Mouse (Mus musculus) bone marrow, adult 2 months (tissue): Measurements from ENCODE around the gene Tmco4. TPM values are rescaled to one million over a fixed set of nuclear protein-coding genes. Genes with fewer than 3 reads are reported as not detected.
A peak's percentile ranks its signal among the peaks of the same experiment; 100 is the strongest.

Experiments
- H3K27ac ChIP-seq: fragments of 200-500 bp; 2 replicates; pipeline ENCODE4 v1.5.1; 2012; ENCODE audit warnings: low read depth, mild to moderate bottlenecking, control low read depth, inconsistent platforms, low read length; ENCODE audit not compliant: control insufficient read depth, poor library complexity, insufficient read depth
- H3K4me1 ChIP-seq: fragments of 200-500 bp; 2 replicates; pipeline ENCODE4 v1.6.1; 2011; ENCODE audit warnings: low read length; ENCODE audit not compliant: control insufficient read depth, insufficient read depth
- H3K4me3 ChIP-seq: fragments of 200-500 bp; replicated peaks from 2 replicates; pipeline ENCODE3; 2011; ENCODE audit warnings: mild to moderate bottlenecking, low read depth, low read length, control low read depth; ENCODE audit not compliant: control insufficient read depth
- CTCF ChIP-seq: fragments of 200-500 bp; IDR thresholded peaks from 2 replicates; pipeline ENCODE4 v1.5.1; 2011; ENCODE audit warnings: low read length, control low read depth; ENCODE audit not compliant: control insufficient read depth, insufficient read depth
- POLR2A ChIP-seq: fragments of 200-500 bp; IDR thresholded peaks from 2 replicates; pipeline ENCODE4 v1.6.1; 2011; ENCODE audit warnings: low read depth, mild to moderate bottlenecking, control low read depth, low read length, borderline replicate concordance; ENCODE audit not compliant: control insufficient read depth
- WGBS: fragments of 180-500 bp; shearing (Covaris S2); methylation state at CpG from one replicate; pipeline ENCODE4 v1.1.7; 2018; 5-methylcytosine and 5-hydroxymethylcytosine counted together
- polyA plus RNA-seq: library from polyadenylated mRNA; stranded (reverse); fragments of >200 nt; gene quantifications from 2 replicates; pipeline ENCODE4 v1.2.4, GENCODE M21; 2011; ENCODE audit warnings: low replicate concordance; ENCODE audit not compliant: missing spikeins, insufficient read depth, insufficient read length

Tmco4 gene
- polyA plus RNA-seq, 1 experiment = 2.7 TPM

DNA sequence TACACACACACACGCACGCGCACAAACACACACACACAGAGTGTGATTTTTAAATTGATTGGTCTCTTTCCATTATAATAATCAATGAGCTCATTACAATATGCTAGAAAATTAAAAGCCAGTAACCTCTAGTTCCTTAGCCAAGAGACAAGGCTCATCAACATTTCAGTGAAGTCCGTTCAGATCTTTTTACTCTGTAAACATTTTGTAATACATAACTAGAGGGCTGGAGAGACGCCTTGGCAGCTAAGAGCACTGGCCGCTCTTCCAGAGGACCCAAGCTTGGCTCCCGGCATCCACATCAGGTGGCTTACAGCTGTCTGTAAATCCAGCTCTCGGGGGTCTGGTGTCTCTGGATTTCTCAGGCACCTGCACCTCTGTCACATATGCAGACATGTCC is 7.3 kb downstream of the Tmco4 start:
- Histone ChIP-seq H3K27ac (no peak overlapping the region), H3K4me3 (no peak overlapping the region), H3K4me1 (no peaks in the 10 kb centered on the region)
- WGBS = 91% methylated on average over 8 of the region's 8 CpGs
- no peak for TF ChIP-seq POLR2A
- TF ChIP-seq CTCF = no peak

DNA sequence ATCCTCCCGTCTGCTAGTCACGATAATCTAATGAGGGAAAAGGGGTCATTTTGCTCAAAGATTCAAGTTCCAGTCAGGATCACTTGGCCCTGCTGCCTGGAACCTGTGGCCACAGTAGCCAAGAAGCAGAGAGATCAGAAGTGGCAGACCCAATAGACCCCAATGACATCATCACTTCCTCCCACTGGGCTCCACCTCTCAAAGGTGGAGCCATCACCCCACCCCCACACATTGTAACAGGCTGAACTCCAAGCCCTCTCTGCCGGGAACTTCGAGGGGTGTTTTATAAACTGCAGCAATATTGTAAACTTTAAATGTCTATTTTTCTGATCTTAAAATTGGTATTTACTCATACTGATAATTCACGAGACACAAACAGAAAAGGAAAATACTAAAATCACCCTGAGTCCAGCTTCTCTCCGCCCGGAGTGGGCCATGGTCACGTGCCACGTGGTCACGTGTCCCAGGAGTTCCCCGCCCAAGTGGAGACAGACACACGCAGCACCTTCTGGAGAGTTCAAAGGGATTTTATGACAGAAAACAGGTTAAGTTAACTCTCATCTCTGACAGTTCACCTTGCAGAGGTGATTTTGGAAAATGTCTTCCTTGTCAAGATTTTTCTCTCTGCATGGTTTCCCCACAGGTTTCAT is 8.2 kb downstream of the Tmco4 start:
- TF ChIP-seq POLR2A = no peak
- no peak for TF ChIP-seq CTCF
- Histone ChIP-seq H3K4me1 (no peaks in the 10 kb centered on the region), H3K4me3 (no peak overlapping the region), H3K27ac (no peak overlapping the region)
- 83% methylated on average over 12 of the region's 12 CpGs for WGBS

DNA sequence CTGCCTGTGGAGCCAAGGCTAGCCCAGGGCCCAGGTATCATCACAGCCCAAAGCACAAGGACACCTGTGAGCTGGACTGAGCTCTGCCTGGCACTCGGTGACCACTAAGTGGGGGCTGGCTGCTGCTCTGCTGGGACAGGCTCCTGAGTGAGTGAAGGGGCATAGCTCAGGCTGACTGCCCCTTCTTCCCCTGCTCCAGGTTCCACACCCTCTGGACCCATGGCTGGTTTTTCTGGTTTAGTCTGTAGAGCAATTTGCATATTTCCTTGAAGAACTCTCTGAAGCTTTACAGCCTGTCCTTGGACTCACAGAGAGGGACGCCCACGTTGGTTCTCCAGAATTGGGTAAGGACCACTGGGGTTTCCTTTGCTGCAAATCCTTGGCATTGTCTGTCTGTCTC is 10.7 kb downstream of the Tmco4 start:
- 89% methylated on average over 3 of the region's 3 CpGs for WGBS
- no peak overlapping the region for H3K27ac ChIP-seq
- H3K4me1 ChIP-seq = no peaks in the 10 kb centered on the region
- H3K4me3 ChIP-seq = no peak overlapping the region
- TF ChIP-seq CTCF (no peak), POLR2A (no peak)

DNA sequence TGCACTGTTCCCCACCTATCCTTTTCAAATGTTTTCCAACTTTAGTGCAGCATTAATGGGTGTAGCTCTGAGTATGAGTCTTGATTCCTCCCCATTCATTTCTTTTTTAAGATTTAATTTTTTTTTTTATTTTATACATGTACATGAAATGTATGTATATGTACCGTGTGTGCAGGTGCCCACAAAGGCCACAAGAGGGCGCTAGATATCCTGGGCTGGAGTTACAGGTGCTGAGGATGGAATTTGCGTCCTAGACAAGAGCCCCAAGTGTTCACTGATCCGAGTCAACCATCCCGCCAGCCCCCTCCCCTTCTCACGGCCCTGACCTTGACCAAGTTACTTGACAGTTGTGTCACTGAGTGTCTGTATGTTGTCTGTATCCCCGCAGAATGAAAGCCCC is 12.1 kb downstream of the Tmco4 start:
- H3K4me1 ChIP-seq = no peaks in the 10 kb centered on the region
- H3K4me3 ChIP-seq = no peak overlapping the region
- no peak for TF ChIP-seq POLR2A
- peak; percentile 23; the same call in 1 of the 2 replicates for TF ChIP-seq CTCF
- 81% methylated on average over 7 of the region's 7 CpGs for WGBS
- H3K27ac ChIP-seq = no peak overlapping the region

DNA sequence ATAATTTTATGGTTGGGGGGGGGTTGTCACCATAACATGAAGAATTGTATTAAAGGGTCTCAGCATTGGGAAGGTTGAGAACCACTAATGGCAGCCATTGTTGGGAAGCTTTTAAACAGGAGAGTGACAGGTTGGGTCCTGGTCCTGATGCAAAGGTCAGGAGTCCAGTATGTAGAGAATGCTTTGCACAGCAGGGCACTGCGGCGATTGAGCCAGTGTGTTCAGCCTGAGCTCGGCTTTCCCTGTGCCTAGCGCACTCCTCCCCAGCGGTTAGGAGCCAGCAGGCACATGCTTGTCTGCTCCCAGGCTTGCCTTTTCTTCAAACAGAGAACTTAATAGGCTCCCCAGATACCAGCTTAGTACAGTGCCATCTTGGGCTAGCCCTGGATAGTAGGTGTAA is 13.6 kb downstream of the Tmco4 start:
- H3K4me3 ChIP-seq = no peak overlapping the region
- no peak overlapping the region for H3K27ac ChIP-seq
- 88% methylated on average over 5 of the region's 5 CpGs for WGBS
- H3K4me1 ChIP-seq = no peaks in the 10 kb centered on the region
- TF ChIP-seq CTCF = no peak
- TF ChIP-seq POLR2A = no peak

DNA sequence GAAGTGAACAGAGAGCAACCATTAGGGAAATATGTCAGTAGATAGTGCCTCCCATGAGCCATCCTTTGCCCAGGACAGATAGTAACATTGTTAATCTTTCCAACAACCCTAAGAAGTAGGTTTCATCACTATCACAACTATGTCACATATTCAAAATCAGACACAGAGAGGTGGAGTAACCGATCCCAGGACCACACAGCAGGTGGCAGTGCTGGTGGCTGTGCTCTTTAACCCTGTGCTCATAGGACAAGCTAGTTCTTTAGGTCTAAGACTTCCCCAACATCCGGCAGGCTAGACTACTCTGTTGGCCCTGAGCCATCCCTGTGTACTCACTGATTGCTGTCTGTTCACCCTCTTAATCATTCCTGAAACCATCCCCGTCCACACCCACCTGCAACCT is 21.7 kb downstream of the Tmco4 start:
- no peaks in the 10 kb centered on the region for H3K4me1 ChIP-seq
- no peak overlapping the region for H3K27ac ChIP-seq
- no peak overlapping the region for H3K4me3 ChIP-seq
- no peak for TF ChIP-seq CTCF
- TF ChIP-seq POLR2A = no peak
- WGBS = 66% methylated on average over 3 of the region's 3 CpGs

DNA sequence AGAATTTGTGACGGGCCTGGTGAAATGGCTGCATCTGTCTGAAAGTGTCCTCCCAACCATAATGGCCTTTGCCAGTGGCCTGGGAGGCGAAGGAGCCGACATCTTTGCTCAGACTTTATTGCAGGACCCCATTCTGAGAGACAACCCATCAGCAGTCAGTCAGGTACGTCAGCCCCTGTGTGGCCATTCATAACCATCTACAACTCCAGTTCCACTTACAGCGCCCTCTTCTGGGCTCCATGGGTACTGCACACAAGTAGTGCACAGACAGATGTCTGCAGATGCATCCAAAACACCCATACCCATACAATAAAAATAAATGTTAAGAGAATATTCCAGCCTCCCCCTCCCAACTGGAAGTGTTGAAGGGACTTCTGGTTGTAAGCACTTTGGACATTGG is 23.7 kb downstream of the Tmco4 start:
- Histone ChIP-seq H3K4me3 (no peak overlapping the region), H3K27ac (no peak overlapping the region), H3K4me1 (no peaks in the 10 kb centered on the region)
- WGBS = 86% methylated on average over 5 of the region's 5 CpGs
- TF ChIP-seq CTCF (peak; percentile 62), POLR2A (no peak)

DNA sequence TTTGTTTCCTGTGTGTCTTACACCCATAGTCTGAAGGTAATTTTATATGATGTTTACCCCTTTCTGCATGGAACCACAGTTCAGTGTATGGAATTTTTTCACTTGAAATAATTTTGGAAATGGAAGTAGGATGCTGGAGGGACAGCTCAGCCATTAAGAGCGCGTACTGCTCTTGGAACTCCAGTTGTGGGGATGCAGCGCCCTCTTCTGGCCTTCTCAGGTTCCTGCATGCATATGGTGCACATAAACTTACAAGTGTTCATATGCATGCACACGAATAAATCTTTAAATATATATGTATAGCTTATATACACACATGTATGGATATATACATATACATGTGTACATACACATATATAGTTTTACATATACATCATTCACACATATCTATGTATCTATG is 24.4 kb downstream of the Tmco4 start:
- Histone ChIP-seq H3K4me3 (no peak overlapping the region), H3K27ac (no peak overlapping the region), H3K4me1 (no peaks in the 10 kb centered on the region)
- WGBS = 92% methylated on average over 4 of the region's 4 CpGs
- TF ChIP-seq CTCF = peak; percentile 48
- no peak for TF ChIP-seq POLR2A

DNA sequence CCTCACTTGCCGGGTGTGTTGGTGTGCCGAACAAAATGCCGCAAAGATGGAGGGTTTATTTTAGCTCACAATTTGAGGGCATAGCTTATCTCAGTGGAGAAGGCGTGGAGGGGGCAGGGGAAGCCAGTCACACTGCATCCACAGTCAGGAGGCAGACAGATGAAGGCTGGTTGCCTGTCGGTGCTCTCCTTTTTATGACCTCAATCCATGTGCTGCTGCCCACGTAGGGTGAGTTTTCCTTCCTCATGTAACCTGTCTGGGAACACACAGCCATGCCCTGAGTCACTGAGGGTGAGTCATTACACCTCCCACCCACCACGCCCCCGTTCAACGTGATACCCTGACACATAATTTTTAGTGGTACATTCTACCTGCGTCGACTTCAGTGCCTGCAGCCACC is 25.9 kb downstream of the Tmco4 start:
- 91% methylated on average over 11 of the region's 11 CpGs for WGBS
- no peak overlapping the region for H3K4me3 ChIP-seq
- no peaks in the 10 kb centered on the region for H3K4me1 ChIP-seq
- no peak overlapping the region for H3K27ac ChIP-seq
- TF ChIP-seq POLR2A (no peak), CTCF (no peak)
